Mouse (Mus musculus): Measurements from ENCODE around the gene Kiss1r.

DNA sequence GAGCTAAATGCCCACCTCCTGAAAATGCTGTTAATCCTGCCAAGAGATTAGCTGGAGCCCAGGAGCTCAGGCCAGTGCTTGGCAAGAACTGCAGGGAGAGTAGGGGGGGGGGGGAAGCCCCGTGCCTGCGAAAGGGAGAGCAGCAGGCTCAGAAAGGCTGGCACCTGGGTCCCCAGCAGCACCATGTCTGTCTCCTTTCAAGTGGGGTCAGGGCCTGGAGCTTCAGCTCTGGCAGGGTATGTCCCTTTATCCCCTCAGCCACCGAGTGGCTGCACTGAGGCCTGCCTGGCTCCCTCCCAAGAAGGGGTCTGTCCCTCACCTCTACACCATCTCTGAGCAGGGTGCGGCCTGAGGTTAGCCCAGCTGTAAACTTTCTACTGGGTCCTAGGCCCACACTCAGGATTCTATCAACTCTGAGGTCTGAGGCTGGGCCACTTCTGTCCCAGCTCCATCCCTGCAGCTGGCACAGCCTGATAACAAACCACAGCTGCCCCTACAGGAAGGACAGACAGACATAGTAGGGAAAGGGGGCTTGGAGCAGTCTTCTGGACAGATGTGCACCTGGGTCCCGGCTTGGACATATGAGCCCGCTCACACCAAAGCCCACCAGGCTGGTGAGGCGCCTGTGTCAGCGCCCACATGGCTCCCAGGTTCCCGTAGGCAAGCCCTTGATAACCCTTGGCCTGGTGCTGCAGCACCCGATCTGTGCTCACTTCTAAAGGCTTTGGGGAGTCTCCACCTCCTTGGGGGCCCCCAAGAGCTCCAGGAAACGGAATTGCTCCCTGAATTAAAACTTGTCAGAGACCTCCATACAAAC, 2.4 kb upstream of the Kiss1r start:
- no peak for TF ChIP-seq CTCF (IDR thresholded peaks at IDR 0.05)
- TF ChIP-seq EP300 (IDR thresholded peaks at IDR 0.05), result no peak
